Mouse (Mus musculus) brain, embryonic 14.5 days (tissue): ENCODE data around the gene 1520401A03Rik.

ENCODE experiments used
- CTCF ChIP-seq: fragments of 200-500 bp; IDR thresholded peaks from 2 replicates; pipeline ENCODE4 v1.5.1; 2012; ENCODE audit warnings: inconsistent platforms, mild to moderate bottlenecking, moderate library complexity, borderline replicate concordance; ENCODE audit not compliant: insufficient read depth, insufficient read length; ENCODE audit errors: extremely low read depth
- POLR2A ChIP-seq: fragments of 200-500 bp; IDR thresholded peaks from 2 replicates; pipeline ENCODE4 v1.6.1; 2012; ENCODE audit warnings: mild to moderate bottlenecking, inconsistent platforms, borderline replicate concordance; ENCODE audit not compliant: poor library complexity, insufficient read depth, insufficient read length, severe bottlenecking; ENCODE audit errors: extremely low read depth

DNA sequence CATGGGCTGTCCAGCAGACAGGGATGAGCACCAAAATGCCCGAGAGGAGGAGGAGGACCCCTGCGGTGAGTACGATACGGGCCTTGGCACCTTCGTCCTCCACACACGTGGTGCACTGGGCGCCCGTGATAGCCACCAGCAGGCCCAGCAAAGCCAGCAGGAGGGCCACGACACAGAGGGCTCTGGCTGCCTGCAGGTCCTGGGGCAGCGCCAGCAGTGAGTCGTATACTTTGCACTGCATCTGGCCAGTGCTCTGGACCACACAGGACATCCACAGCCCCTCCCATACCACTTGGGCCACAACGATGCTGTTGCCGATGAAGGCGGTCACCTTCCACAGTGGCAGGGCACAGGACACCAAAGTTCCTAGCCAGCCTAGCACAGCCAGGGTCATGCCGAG lies 39.4 kb downstream of the 1520401A03Rik start:
- no peak for TF ChIP-seq POLR2A
- no peak for TF ChIP-seq CTCF
